Mouse (Mus musculus): ENCODE results near the gene Kcnk7. TPM values are rescaled to one million over a fixed set of nuclear protein-coding genes. Genes with fewer than 3 reads are reported as not detected.
A peak's percentile ranks its signal among the peaks of the same experiment; 100 is the strongest.

Gene Kcnk7
- polyA plus RNA-seq, 1 experiment from 2014 or later: 0.19 TPM

DNA sequence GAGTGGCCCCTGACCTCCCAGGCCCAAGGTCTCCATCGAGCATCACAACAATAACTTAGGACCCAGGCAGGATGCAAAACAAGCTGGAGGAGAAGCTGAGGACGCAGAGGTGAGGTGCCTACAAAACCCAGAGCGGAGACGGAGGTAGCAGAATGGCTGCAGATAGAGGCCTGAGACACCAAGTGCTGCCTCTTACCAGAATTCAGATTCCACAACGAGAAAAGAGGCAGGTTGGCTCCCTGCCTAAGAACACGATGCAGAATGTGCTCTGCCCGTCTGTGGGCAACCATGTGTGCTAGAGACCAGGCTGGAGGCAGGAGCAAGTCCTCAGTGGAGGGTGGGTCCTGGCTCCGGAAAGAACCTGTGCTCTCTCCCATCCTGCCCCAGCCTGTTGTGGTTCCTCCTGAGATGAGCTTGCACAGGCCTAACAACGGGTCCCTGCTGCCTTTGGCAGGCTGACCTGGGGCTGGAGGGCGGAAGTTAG, 11.2 kb upstream of the Kcnk7 start:
- H3K9me3 ChIP-seq: no peaks in the 10 kb centered on the region
- WGBS: 73% methylated on average over 10 of the region's 10 CpGs
- H3K27ac ChIP-seq (replicated peaks): peak overlapping the region; percentile 82
- peak overlapping the region; percentile 97 for H3K4me3 ChIP-seq
- peaks cover 62% of the 10 kb centered on the region for H3K4me1 ChIP-seq
- H3K36me3 ChIP-seq (replicated peaks): peaks cover 78% of the 10 kb centered on the region
- no peak for DNase-seq (ENCODE audit: low spot score)
- peaks cover 10% of the 10 kb centered on the region for H3K27me3 ChIP-seq (replicated peaks; ENCODE audit: low read depth, poor library complexity, severe bottlenecking)

DNA sequence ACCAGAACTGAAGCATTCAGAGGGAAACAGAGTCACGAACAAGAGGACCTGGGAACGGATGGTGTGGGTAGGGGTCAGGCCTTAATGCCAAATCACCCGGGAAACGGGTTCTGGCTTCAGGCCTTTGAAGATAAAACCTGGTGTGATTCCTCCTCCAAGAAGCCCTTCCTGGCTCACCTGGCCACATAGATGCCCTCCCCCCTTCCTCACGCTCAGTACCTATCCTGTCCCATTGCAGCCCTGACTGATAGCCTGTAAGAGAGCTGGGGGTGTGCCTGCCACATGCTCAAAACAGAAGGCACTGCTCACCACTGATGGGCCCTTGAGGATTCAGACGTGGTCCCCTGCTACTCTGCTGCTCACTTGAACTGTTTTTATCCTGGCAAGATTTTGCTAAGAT, 10.4 kb upstream of the Kcnk7 start:
- Histone ChIP-seq H3K27ac (replicated peaks) (no peak overlapping the region), H3K4me1 (peaks cover 59% of the 10 kb centered on the region)

DNA sequence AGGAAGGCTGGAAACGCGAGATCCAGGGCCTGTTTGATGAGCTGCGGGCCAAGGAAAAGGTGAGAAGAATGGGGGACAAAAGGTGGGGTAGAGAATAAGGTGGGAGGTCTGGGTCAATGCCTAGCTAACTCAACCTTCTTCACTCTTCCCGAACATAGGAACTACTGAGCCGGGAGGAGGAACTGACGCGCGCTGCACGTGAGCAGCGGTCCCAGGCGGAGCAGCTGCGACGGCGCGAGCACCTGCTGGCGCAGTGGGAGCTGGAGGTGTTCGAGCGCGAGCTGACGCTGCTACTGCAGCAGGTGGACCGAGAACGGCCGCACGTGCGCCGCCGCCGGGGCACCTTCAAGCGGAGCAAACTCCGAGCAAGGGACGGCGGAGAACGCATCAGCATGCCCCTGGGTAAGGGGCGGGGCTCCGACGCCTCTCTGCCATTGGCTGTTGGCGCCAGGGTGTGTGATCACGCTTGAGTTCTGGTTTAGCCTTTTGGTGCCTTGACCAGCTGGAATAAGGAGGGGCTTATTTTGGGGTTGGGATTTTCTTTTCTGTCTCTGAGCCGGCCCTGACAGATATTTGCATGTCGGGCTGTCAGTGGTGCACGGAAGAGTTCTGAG, 8.2 kb upstream of the Kcnk7 start:
- peaks cover 10% of the 10 kb centered on the region for H3K27me3 ChIP-seq (replicated peaks; ENCODE audit: low read depth, poor library complexity, severe bottlenecking)
- H3K4me3 ChIP-seq: peak overlapping the region; percentile 50
- no peaks in the 10 kb centered on the region for H3K9me3 ChIP-seq
- peak; percentile 70 for DNase-seq (ENCODE audit: low spot score)
- H3K4me1 ChIP-seq: peaks cover 47% of the 10 kb centered on the region
- 15% methylated on average over 41 of the region's 41 CpGs for WGBS
- no peak overlapping the region for H3K27ac ChIP-seq (replicated peaks)
- peaks cover 100% of the 10 kb centered on the region for H3K36me3 ChIP-seq (replicated peaks)

More for the DNA sequence above, 10.4 kb upstream of the Kcnk7 start:
- no peak for DNase-seq (ENCODE audit: low spot score)
- WGBS: 84% methylated on average over 6 of the region's 6 CpGs
- H3K4me3 ChIP-seq: peak overlapping the region; percentile 97; the same call in 1 of the 2 replicates
- peaks cover 10% of the 10 kb centered on the region for H3K27me3 ChIP-seq (replicated peaks; ENCODE audit: low read depth, poor library complexity, severe bottlenecking)
- no peaks in the 10 kb centered on the region for H3K9me3 ChIP-seq
- H3K36me3 ChIP-seq (replicated peaks): peaks cover 87% of the 10 kb centered on the region

DNA sequence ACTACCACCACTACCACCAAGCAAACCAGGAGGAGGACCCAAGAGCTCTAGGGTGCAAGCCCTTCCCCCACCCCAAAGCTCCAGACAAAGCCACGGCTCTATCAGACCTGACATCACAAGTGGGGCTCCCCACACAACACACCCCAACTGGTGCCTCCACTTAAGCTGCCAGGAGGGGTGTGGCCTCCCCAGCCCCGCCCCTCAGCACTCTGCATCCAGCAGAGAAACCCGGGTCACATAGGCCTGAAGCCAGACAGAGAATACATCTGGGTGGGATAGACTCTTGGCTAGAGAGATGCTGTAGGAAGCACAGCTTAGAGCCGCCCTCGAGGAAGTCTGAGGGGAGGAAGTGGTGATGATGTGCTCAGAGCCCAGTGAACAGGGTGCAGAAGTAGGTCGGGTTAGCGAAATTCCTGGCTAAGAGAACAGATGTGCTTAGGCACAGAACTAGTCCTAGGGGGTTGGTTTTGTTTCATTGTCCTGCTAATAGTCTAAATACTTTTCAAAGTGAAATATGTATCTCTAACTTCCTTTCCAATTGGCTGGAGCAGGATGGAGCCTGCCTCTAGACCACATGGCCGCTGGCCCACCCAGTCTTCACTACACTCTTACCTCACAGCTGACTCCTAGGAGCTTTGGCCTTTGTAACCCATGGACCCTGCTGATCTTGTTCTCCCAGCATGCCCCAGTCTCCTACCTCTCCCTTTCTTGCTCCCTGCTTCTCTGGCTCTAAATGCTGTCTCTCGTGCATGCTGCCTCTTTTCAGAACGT, 819 bp downstream of the Kcnk7 start:
- Histone ChIP-seq H3K4me3 (no peak overlapping the region), H3K9me3 (no peaks in the 10 kb centered on the region), H3K27ac (replicated peaks) (no peak overlapping the region), H3K4me1 (peaks cover 7% of the 10 kb centered on the region), H3K36me3 (replicated peaks) (peaks cover 87% of the 10 kb centered on the region), H3K27me3 (replicated peaks; ENCODE audit: low read depth, poor library complexity, severe bottlenecking) (no peaks in the 10 kb centered on the region)
- 43% methylated on average over 10 of the region's 10 CpGs for WGBS
- no peak for DNase-seq (ENCODE audit: low spot score)

DNA sequence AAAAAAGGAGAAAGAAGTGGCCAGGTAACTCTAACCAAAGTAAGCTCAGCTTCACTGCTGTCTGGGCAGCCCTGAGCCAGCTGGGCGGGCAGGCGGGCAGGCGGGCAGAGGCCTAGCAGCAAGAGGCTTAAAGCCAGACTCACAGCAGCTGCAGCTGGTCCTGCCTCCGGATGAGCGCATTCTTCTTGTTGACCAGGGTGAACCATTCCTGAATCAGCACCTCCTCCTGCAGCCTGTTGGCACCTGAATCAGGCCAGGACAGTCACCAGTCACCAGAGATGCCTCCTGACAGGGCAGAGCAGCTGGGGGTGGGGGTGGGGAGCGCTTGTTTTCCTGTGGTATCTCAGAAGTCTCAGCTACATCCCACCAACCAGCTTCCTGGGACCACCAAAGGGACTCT, 5.9 kb downstream of the Kcnk7 start:
- WGBS: 90% methylated on average over 6 of the region's 6 CpGs
- H3K27me3 ChIP-seq (replicated peaks; ENCODE audit: low read depth, poor library complexity, severe bottlenecking): no peaks in the 10 kb centered on the region
- peaks cover 19% of the 10 kb centered on the region for H3K4me1 ChIP-seq
- peaks cover 76% of the 10 kb centered on the region for H3K36me3 ChIP-seq (replicated peaks)
- no peak overlapping the region for H3K27ac ChIP-seq (replicated peaks)
- no peak for DNase-seq (ENCODE audit: low spot score)
- no peak overlapping the region for H3K4me3 ChIP-seq
- no peaks in the 10 kb centered on the region for H3K9me3 ChIP-seq

DNA sequence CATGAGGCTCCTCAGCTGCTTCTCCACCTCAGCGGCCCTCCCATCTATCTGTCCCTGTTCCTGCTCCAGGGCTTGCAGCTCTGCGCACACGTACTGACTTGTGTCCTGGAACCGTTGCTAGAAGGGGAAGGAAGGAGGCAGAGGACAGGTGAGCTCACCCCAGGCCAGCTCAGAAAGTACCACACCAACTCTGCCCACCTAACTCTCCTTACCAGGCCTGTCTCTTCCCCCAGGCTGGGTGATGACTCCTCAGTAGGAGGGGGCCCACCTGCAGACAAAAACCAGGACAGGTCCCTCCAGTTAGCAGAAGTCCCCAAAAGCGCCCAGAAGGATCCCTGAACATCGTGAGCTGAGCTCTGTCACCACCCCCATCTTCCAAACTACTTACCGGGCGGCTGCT, 6.4 kb downstream of the Kcnk7 start:
- Histone ChIP-seq H3K36me3 (replicated peaks) (peaks cover 81% of the 10 kb centered on the region), H3K4me3 (no peak overlapping the region), H3K9me3 (no peaks in the 10 kb centered on the region), H3K4me1 (peaks cover 22% of the 10 kb centered on the region), H3K27ac (replicated peaks) (no peak overlapping the region), H3K27me3 (replicated peaks; ENCODE audit: low read depth, poor library complexity, severe bottlenecking) (peaks cover 2% of the 10 kb centered on the region)
- 78% methylated on average over 8 of the region's 8 CpGs for WGBS
- no peak for DNase-seq (ENCODE audit: low spot score)

DNA sequence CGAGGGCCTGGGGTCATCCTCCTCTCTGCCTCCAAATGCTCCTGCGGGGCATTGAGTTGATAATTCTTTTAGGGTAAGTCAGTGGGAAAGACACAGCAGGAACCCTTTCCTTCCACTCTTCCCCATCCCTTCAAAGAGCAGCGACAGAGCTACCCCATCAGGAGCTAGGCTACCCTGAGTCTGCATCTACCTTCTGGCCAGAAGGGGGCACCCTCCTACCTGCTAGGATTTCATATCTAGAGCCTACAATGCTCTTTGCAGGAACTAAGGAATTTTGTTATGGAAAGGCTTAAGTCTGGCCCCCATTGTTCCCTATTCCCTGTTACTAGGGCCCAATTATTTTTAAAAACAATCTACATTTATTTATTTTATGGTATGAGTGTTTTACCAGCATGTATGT, 7.1 kb downstream of the Kcnk7 start:
- Histone ChIP-seq H3K27me3 (replicated peaks; ENCODE audit: low read depth, poor library complexity, severe bottlenecking) (peaks cover 8% of the 10 kb centered on the region), H3K27ac (replicated peaks) (no peak overlapping the region), H3K4me1 (peaks cover 28% of the 10 kb centered on the region), H3K4me3 (no peak overlapping the region), H3K36me3 (replicated peaks) (peaks cover 84% of the 10 kb centered on the region), H3K9me3 (no peaks in the 10 kb centered on the region)
- 10% methylated on average over 3 of the region's 3 CpGs for WGBS
- peak; percentile 66 for DNase-seq (ENCODE audit: low spot score)

DNA sequence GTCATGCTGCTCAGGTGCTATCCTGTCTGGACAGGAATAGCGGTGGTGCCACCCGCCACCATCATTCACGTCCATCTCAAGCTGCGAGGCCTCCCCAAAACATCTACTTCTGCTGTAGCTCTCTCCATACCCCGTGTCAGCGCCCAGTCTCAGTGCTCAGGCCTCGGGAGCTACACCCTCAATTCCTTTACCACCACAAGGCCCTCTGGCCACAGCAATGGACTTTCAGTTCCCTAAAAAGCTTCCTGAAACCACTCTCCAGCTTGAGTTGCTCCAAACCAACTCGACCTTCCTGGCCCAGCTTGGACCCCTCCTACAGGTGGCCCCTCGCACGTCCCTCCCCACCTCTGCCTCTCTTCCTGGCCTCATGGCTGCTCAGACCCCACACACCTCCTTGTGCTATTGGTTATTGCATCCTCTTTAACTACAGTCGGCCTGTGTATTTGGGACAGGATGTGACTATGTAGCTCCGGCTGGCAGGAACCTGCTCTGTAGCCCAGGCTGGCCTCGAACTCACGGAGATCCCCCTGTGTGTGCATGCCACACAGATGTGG, 7.8 kb downstream of the Kcnk7 start:
- no peaks in the 10 kb centered on the region for H3K9me3 ChIP-seq
- H3K4me3 ChIP-seq: no peak overlapping the region
- H3K27ac ChIP-seq (replicated peaks): no peak overlapping the region
- 90% methylated on average over 14 of the region's 14 CpGs for WGBS
- no peak for DNase-seq (ENCODE audit: low spot score)
- peaks cover 36% of the 10 kb centered on the region for H3K4me1 ChIP-seq
- H3K27me3 ChIP-seq (replicated peaks; ENCODE audit: low read depth, poor library complexity, severe bottlenecking): peaks cover 12% of the 10 kb centered on the region
- H3K36me3 ChIP-seq (replicated peaks): peaks cover 79% of the 10 kb centered on the region

DNA sequence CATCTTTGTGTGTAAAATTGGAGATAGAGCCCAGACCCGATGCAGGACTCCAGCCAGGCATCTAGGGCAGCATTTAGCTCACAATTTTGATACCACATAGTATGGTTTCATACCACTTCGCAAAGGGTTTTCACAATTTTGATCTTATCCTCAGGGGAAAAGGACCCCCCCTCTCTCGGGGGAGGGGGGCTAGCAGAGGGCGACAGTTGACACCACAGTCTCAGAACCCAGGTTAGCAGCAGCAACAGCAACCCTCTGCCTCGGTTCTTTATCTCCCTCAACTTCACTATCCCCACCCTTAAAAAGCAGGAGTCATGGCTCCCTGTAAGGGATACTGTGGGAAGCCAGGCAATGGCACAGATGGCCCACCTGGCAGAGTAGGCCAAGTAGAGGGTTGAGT, 9.1 kb downstream of the Kcnk7 start:
- Histone ChIP-seq H3K27me3 (replicated peaks; ENCODE audit: low read depth, poor library complexity, severe bottlenecking) (peaks cover 21% of the 10 kb centered on the region), H3K4me3 (no peak overlapping the region), H3K27ac (replicated peaks) (no peak overlapping the region), H3K4me1 (peaks cover 41% of the 10 kb centered on the region), H3K36me3 (replicated peaks) (peaks cover 79% of the 10 kb centered on the region), H3K9me3 (no peaks in the 10 kb centered on the region)
- 75% methylated on average over 5 of the region's 5 CpGs for WGBS
- no peak for DNase-seq (ENCODE audit: low spot score)

DNA sequence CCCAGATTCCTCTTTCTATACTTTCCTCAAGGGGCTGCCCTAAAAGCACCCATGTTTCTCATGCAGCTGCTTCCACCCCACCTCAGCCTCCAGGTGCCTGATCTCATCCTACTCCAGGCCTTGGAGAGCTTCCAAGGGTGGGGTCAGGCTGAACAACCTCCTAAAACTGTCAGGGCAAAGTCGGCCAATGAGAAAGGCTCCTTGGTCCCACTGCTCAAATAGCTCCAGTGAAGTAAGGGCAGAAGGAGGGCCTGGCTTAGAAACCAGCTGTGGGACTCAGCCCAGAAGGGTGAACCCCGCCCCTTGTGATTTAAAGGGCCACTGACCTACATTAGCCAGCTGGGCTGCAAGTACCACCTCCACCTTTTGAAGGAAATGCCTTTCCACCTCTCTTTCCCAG, 9.6 kb downstream of the Kcnk7 start:
- H3K9me3 ChIP-seq: no peaks in the 10 kb centered on the region
- H3K36me3 ChIP-seq (replicated peaks): peaks cover 79% of the 10 kb centered on the region
- 7% methylated on average over 2 of the region's 2 CpGs for WGBS
- H3K27ac ChIP-seq (replicated peaks): no peak overlapping the region
- peaks cover 21% of the 10 kb centered on the region for H3K27me3 ChIP-seq (replicated peaks; ENCODE audit: low read depth, poor library complexity, severe bottlenecking)
- H3K4me3 ChIP-seq: no peak overlapping the region; the same call in 1 of the 2 replicates
- H3K4me1 ChIP-seq: peaks cover 41% of the 10 kb centered on the region
- DNase-seq (ENCODE audit: low spot score): peak; percentile 58

DNA sequence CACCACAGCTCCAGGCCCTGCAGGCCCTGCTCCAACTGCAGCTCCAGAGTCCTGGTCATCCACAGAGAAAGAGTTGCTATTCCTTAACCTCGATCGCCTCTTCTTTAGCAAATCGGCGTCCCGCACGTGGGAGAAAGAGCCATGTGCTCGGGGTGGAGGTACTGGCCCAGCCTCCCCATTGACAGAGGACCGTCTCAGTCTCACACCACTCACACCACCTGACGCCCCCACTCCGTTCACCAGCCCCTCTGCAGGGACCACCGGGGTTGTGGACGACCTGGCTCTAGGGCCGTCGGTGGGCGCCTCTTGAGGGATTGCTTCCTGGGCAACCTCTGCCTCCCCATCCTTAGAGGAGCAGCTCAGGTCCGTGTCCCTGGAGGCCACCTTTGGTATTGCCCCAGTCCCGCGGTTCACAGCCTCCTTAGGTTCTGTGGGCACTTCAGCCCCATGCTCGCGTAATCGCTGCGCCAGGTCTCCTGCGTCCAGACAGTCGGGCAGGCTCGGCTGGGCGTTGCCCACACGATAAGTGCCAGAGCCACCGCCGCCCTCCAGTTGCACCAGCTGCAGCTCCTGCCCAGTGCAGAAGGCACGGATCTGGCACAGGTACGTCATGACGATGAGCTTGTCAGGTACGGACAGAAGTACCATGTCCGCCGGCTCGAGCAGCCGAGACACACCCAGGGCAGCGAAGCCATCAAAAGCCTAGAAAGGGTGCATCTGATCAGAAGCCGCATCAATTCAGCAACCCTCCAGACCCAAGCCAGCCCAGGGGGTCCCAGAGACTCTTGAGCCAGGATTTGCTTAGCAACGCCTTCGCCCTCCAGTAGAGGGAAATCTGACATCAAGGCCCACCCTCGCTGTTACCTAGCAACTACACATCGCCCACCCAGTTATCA, 11.9 kb downstream of the Kcnk7 start:
- Histone ChIP-seq H3K9me3 (no peaks in the 10 kb centered on the region), H3K27ac (replicated peaks) (peak overlapping the region; percentile 49; the same call in 1 of the 2 replicates), H3K4me3 (peak overlapping the region; percentile 40), H3K27me3 (replicated peaks; ENCODE audit: low read depth, poor library complexity, severe bottlenecking) (peaks cover 21% of the 10 kb centered on the region), H3K36me3 (replicated peaks) (peaks cover 79% of the 10 kb centered on the region), H3K4me1 (peaks cover 41% of the 10 kb centered on the region)
- WGBS: 20% methylated on average over 43 of the region's 43 CpGs
- DNase-seq (ENCODE audit: low spot score): peak; percentile 59

DNA sequence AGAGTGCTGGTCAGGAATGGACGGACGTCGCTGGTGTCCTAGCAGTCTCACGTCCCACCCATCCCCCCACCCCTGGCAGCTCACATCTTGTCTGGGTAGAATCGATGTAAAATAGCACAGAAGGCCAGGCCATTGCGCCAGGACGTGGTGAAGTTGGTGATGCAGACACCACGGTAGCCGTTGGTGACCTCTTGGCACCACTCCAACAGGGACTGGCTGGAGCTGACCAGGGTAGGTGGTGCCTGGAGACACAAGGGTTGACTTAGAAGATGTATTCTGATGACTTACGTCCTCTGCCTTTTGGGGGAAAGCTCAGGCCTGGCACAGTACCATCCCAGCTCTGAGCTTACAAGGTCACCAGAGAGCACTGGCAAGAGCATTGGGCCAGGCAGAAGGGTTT, 12.8 kb downstream of the Kcnk7 start:
- 63% methylated on average over 10 of the region's 10 CpGs for WGBS
- H3K27ac ChIP-seq (replicated peaks): no peak overlapping the region
- H3K9me3 ChIP-seq: no peaks in the 10 kb centered on the region
- peaks cover 81% of the 10 kb centered on the region for H3K36me3 ChIP-seq (replicated peaks)
- no peak overlapping the region for H3K4me3 ChIP-seq
- peaks cover 21% of the 10 kb centered on the region for H3K27me3 ChIP-seq (replicated peaks; ENCODE audit: low read depth, poor library complexity, severe bottlenecking)
- peaks cover 41% of the 10 kb centered on the region for H3K4me1 ChIP-seq
- no peak for DNase-seq (ENCODE audit: low spot score)

Data from embryonic facial prominence, embryonic 10.5 days (tissue).